Mouse (Mus musculus) myocyte (in vitro differentiated cells): Measurements from ENCODE around the gene Gpr12. TPM values are rescaled to one million over a fixed set of nuclear protein-coding genes. Genes with fewer than 3 reads are reported as not detected.

Experiments used
- H3K27me3 ChIP-seq: one replicate; pipeline ENCODE4 v1.6.1; 2011; ENCODE audit not compliant: control insufficient read depth, insufficient read depth, insufficient read length
- H3K36me3 ChIP-seq: one replicate; pipeline ENCODE4 v1.6.1; 2011; ENCODE audit not compliant: control insufficient read depth, insufficient read depth
- H3K4me2 ChIP-seq: one replicate; pipeline ENCODE4 v1.6.1; 2011; ENCODE audit warnings: low read depth, control low read depth
- H3K4me3 ChIP-seq: one replicate; pipeline ENCODE4 v1.5.1; 2011; ENCODE audit warnings: mild to moderate bottlenecking, control low read depth, moderate library complexity
- H3K79me2 ChIP-seq: one replicate; pipeline ENCODE4 v1.6.1; 2011; ENCODE audit not compliant: control insufficient read depth, insufficient read depth
- H3ac ChIP-seq: one replicate; pipeline ENCODE4 v1.6.1; 2011; ENCODE audit not compliant: control insufficient read depth, insufficient read length
- CEBPB ChIP-seq: IDR thresholded peaks from 2 replicates; pipeline ENCODE4 v1.6.1; 2011; ENCODE audit warnings: mild to moderate bottlenecking, moderate library complexity; ENCODE audit not compliant: poor library complexity, insufficient read depth, severe bottlenecking
- E2F4 ChIP-seq: IDR thresholded peaks from one replicate; pipeline ENCODE4 v1.6.1; 2011; ENCODE audit warnings: mild to moderate bottlenecking, control low read depth, moderate library complexity; ENCODE audit not compliant: insufficient read depth
- MAX ChIP-seq: IDR thresholded peaks from one replicate; pipeline ENCODE4 v1.6.1; 2011; ENCODE audit warnings: low read depth, mild to moderate bottlenecking, control low read depth
- MYOD1 ChIP-seq, 3 experiments: IDR thresholded peaks; one replicate each; pipeline ENCODE4 v1.6.1; 2011; ENCODE audit warnings: control low read depth in 2 of 3, low read depth in 2 of 3, mild to moderate bottlenecking in 2 of 3, moderate library complexity in 1 of 3; ENCODE audit not compliant: insufficient read length in 2 of 3, control insufficient read depth in 1 of 3
- MYOG ChIP-seq, 3 experiments: IDR thresholded peaks; one replicate each; pipeline ENCODE4 v1.6.1; 2011; ENCODE audit warnings: control low read depth in 2 of 3, low read depth in 2 of 3, mild to moderate bottlenecking in 2 of 3; ENCODE audit not compliant: insufficient read length in 2 of 3, control insufficient read depth in 1 of 3, insufficient read depth in 1 of 3
- POLR2A ChIP-seq: IDR thresholded peaks from one replicate; pipeline ENCODE4 v1.6.1; 2011; ENCODE audit warnings: low read depth, mild to moderate bottlenecking, control low read depth, moderate library complexity; ENCODE audit not compliant: insufficient read length
- POLR2AphosphoS2 ChIP-seq: IDR thresholded peaks from one replicate; pipeline ENCODE4 v1.6.1; 2011; ENCODE audit warnings: low read depth, control low read depth; ENCODE audit not compliant: insufficient read length
- REST ChIP-seq: IDR thresholded peaks from one replicate; pipeline ENCODE4 v1.6.1; 2011; ENCODE audit warnings: mild to moderate bottlenecking, control low read depth, moderate library complexity; ENCODE audit not compliant: insufficient read depth, insufficient read length
- SRF ChIP-seq: IDR thresholded peaks from one replicate; pipeline ENCODE4 v1.6.1; 2011; ENCODE audit warnings: low read depth; ENCODE audit not compliant: control insufficient read depth, insufficient read length
- TCF12 ChIP-seq: IDR thresholded peaks from one replicate; pipeline ENCODE4 v1.6.1; 2011; ENCODE audit warnings: mild to moderate bottlenecking, control low read depth; ENCODE audit not compliant: poor library complexity, insufficient read depth, severe bottlenecking
- TCF3 ChIP-seq: IDR thresholded peaks from one replicate; pipeline ENCODE4 v1.6.1; 2011; ENCODE audit warnings: low read depth, control low read depth; ENCODE audit not compliant: insufficient read length
- USF1 ChIP-seq: IDR thresholded peaks from one replicate; pipeline ENCODE4 v1.6.1; 2011; ENCODE audit warnings: low read depth, mild to moderate bottlenecking, control low read depth, moderate library complexity
- polyA plus RNA-seq: library from polyadenylated mRNA; unstranded; fragments of >200 nt; fragmentation: generic; extraction: Trizol; gene quantifications from one replicate; pipeline ENCODE4 v1.2.1, GENCODE M21; 2012; ENCODE audit warnings: missing spikeins

Gpr12 gene
- not detected for polyA plus RNA-seq

DNA sequence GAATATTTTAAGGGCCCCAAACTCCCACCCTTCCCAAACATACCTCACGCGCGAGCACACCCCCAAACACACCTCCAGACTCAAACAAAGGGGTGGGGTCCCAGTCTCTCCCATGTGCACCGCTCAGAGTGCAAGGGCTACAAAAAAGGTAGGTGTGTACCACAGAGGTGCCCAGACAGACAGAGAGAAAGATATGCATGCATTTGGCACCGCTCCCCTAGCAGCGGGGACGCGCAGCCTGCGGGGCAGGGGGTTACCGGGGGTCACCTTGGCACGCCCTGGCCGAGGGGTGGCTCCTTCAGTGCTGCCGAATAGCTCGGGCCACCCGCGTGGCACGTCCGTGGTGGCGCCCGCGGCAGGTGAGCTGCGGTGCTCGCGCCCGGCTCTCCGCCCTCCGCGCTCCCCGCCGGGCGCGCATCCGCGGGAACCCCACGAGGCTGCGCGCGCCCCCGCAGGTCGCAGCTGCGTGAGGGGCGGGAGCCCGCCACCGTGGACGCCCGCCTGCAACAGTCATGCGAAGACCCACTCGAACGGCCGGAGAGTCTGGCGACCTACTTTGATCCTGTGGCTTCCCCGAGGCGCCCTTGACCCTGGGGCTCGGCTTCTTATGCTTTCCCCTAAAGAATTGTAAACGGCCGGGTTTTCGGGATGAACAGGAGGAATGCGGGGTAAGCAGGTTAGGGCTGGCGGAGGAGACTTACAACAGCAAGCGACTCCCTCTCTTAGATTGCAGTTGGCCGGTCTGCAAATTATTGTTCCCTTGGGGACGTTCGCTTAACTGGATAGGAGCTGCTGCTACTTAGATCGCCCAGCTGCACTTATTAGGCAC is at the start of gene Gpr12:
Gene Gpr12, minus strand, starts transcription at position 762 of the 829 bp plus-strand sequence.
- H3K79me2 ChIP-seq, result no peaks in the 10 kb centered on the region
- no peaks in the 10 kb centered on the region for H3K36me3 ChIP-seq
- H3K4me2 ChIP-seq, result no peak within 1 kb of the TSS
- TF ChIP-seq REST, result no peak
- no peak for TF ChIP-seq E2F4
- TF ChIP-seq MYOG (IDR thresholded peaks at IDR 0.05; ENCODE audit: control insufficient read depth in 1 of 3, insufficient read depth in 1 of 3, insufficient read length in 2 of 3, low read depth in 2 of 3), result no peak
- no peak for TF ChIP-seq MAX
- TF ChIP-seq MYOD1 (IDR thresholded peaks at IDR 0.05; ENCODE audit: control insufficient read depth in 1 of 3, insufficient read length in 2 of 3, low read depth in 2 of 3), result no peak
- TF ChIP-seq POLR2AphosphoS2, result no peak
- no peak for TF ChIP-seq SRF
- TF ChIP-seq TCF12, result no peak
- no peak for TF ChIP-seq CEBPB
- no peak for TF ChIP-seq POLR2A
- no peak for TF ChIP-seq USF1
- TF ChIP-seq TCF3, result no peak
- H3ac ChIP-seq, result no peak within 1 kb of the TSS
- H3K27me3 ChIP-seq, result peaks cover 21% of the 10 kb centered on the region
- no peak within 1 kb of the TSS for H3K4me3 ChIP-seq

DNA sequence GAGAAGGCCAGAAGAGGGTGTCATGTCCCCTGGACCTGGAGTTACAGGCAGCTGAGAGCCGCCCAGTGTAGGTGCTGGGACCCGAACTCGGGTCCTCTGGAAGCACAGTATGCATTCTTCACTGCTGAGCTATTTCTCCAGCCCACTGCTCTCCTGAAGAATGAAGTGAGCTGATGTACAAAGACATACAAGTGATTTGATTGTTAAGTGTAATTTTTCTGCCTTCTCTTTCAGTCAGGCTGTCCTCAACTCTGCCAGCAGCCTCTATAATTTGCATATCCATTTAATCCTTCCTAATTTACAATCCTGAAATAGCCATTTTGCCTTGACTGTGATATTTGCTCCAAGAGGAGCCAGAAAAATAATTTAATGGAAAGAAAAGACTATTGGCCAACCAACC is 46.6 kb upstream of the Gpr12 start:
- Histone ChIP-seq H3K4me2 (no peak overlapping the region), H3K79me2 (no peaks in the 10 kb centered on the region), H3ac (no peak overlapping the region), H3K36me3 (no peaks in the 10 kb centered on the region), H3K4me3 (no peak overlapping the region), H3K27me3 (no peaks in the 10 kb centered on the region)
- no peak for TF ChIP-seq SRF
- TF ChIP-seq E2F4, result no peak
- TF ChIP-seq CEBPB, result no peak
- TF ChIP-seq MAX, result no peak
- no peak for TF ChIP-seq MYOG (IDR thresholded peaks at IDR 0.05; ENCODE audit: control insufficient read depth in 1 of 3, insufficient read depth in 1 of 3, insufficient read length in 2 of 3, low read depth in 2 of 3)
- TF ChIP-seq MYOD1 (IDR thresholded peaks at IDR 0.05; ENCODE audit: control insufficient read depth in 1 of 3, insufficient read length in 2 of 3, low read depth in 2 of 3), result no peak
- TF ChIP-seq POLR2A, result no peak
- no peak for TF ChIP-seq TCF3
- TF ChIP-seq USF1, result no peak
- TF ChIP-seq REST, result no peak
- TF ChIP-seq POLR2AphosphoS2, result no peak
- no peak for TF ChIP-seq TCF12

DNA sequence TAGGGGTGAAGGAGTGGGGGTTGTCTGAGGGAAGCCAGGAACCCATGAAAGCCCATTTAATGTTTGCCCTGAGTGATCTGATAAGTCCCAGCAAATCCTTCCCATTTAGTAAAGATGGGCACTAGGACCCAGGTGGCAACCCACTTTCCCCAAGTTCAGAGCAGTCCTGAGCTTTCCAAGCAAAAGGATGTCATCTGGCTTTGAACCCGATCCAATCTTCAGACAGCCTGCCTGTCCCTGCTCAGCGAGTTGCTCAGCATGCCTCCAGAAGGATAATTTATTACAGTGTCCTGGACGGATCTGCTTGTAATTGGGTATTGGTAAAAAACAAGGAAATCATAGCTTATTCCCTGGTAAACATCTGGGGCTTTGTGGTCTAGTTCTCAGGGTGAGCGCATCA is 45.9 kb upstream of the Gpr12 start:
- Histone ChIP-seq H3K36me3 (no peaks in the 10 kb centered on the region), H3K4me2 (no peak overlapping the region), H3K4me3 (no peak overlapping the region), H3K79me2 (no peaks in the 10 kb centered on the region), H3ac (no peak overlapping the region), H3K27me3 (no peaks in the 10 kb centered on the region)
- no peak for TF ChIP-seq REST
- no peak for TF ChIP-seq POLR2A

DNA sequence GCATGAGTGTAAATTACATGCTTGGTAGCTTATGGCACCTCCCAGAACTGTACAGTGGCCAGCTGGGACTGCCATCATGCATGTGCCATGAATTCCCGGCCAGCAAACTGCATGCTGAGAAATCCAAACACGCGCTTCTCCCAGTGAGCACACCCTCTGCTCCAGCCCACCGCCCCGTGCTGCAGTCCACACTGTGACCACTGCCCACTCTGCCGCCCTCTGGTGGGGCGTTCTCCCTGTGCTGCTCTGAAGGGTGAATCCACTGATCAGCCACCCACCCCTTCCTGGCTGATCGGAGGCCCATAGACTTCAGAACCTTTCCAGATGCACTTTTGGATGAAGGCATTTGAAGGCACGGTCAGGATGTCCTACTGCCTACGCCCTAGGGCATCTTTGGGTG is 44.6 kb upstream of the Gpr12 start:
- Histone ChIP-seq H3K4me2 (no peak overlapping the region), H3K27me3 (no peaks in the 10 kb centered on the region), H3K36me3 (no peaks in the 10 kb centered on the region), H3K79me2 (no peaks in the 10 kb centered on the region), H3ac (no peak overlapping the region), H3K4me3 (no peak overlapping the region)
- TF ChIP-seq TCF3, result no peak
- no peak for TF ChIP-seq MAX
- TF ChIP-seq SRF, result no peak
- TF ChIP-seq TCF12, result no peak
- TF ChIP-seq MYOG (IDR thresholded peaks at IDR 0.05; ENCODE audit: control insufficient read depth in 1 of 3, insufficient read depth in 1 of 3, insufficient read length in 2 of 3, low read depth in 2 of 3), result no peak
- TF ChIP-seq POLR2A, result no peak
- no peak for TF ChIP-seq POLR2AphosphoS2
- TF ChIP-seq E2F4, result no peak
- TF ChIP-seq REST, result no peak
- TF ChIP-seq MYOD1 (IDR thresholded peaks at IDR 0.05; ENCODE audit: control insufficient read depth in 1 of 3, insufficient read length in 2 of 3, low read depth in 2 of 3), result no peak
- TF ChIP-seq USF1, result no peak
- no peak for TF ChIP-seq CEBPB
